Mouse (Mus musculus): ENCODE results near the gene Zswim9.

DNA sequence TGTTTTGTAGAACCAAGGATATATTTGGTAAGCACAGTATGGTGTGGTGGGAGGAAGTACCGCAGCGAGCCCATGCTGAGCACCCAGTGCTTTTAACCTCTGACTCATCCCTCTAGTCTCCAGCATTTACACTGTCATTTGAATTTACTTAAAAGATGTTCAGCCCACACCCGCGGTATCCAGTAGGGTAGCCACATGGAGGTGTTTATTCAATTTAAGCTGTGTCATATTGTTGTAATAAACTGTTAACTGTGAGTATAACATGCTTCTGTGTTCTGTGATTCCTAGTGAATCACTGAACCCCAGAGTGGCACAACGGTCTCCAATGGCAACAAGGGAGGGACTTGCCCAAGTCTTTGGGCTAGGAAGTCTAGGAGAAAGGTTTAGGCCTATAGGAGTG lies 14.7 kb downstream of the Zswim9 start:
- no peak for TF ChIP-seq CTCF (IDR thresholded peaks at IDR 0.05; ENCODE audit: low read depth)
- no peak for TF ChIP-seq EP300 (IDR thresholded peaks at IDR 0.05; ENCODE audit: low read depth)

Measured in liver, embryonic 14.5 days (tissue).